Mouse (Mus musculus): ENCODE data around the gene Nup98.

Nup98 gene

GRCm38 (mm10) chr7:102117382-102117781, 92.6 kb downstream of the Nup98 start:
- no peak for DNase-seq (ENCODE audit: low spot score in 2 of 2)

- no peak for DNase-seq (ENCODE audit: low spot score in 2 of 2)
Observed at GRCm38 (mm10) chr7:102116579-102117331, 93.2 kb downstream of the Nup98 start, which contains the start of gene Chrna10. Gene Chrna10, minus strand, starts transcription at chr7:102116828.

- no peak for DNase-seq (ENCODE audit: low spot score in 2 of 2)
Observed at GRCm38 (mm10) chr7:102113151-102113729, 96.7 kb downstream of the Nup98 start.

- no peak for DNase-seq (ENCODE audit: low spot score in 2 of 2)
Observed at GRCm38 (mm10) chr7:102109746-102110145, 100.2 kb downstream of the Nup98 start.

- DNase-seq (ENCODE audit: low spot score in 2 of 2): no peak
Observed at GRCm38 (mm10) chr7:102109171-102109570, 100.8 kb downstream of the Nup98 start, which contains the start of gene Art5. Gene Art5, minus strand, starts transcription at chr7:102109489.

- no peak for DNase-seq (ENCODE audit: low spot score in 2 of 2)
Observed at GRCm38 (mm10) chr7:102108206-102108605, 101.8 kb downstream of the Nup98 start.

- DNase-seq (ENCODE audit: low spot score in 2 of 2): no peak
Observed at GRCm38 (mm10) chr7:102106700-102107141, 103.3 kb downstream of the Nup98 start.

GRCm38 (mm10) chr7:102104126-102104525, 105.8 kb downstream of the Nup98 start:
- no peak for DNase-seq (ENCODE audit: low spot score in 2 of 2)

DNA sequence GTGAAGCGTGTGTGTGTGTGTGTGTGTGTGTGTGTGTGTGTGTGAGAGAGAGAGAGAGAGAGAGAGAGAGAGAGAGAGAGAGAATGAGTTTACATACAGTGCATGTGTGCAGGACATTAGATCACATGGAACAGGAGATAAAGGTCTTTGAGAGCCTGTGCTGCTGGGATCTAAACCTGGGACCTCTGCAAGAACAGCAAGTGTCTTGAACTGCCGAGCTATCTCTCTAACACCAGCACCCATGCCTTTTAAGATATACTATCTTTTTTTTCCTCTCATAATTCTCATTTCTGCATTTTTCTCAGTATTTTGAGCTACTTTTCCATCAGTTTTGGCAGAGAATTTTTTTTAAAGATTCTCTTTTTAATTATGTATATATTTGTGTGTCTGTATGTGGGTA, 106.4 kb downstream of the Nup98 start:
- DNase-seq (ENCODE audit: low spot score in 2 of 2): no peak

DNA sequence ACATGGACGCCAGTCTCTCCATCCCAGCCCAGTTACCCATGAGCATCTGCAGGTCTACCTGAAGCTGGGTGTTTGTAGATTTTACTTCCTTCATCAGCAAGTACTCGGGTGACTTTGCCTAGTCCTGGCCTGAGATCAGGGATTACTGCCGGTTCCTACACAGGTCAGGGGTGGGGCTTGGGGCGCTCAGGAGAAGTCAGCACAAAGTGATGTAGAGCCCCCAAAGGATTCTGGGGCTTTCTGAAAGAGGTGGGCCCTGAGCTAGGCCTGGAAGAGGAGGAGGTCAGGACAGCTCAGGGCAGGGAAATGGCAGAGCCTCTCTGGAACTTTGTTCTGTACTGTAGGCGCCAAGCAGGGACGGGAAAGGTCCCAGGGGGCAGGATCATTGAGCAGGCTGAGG, 107.3 kb downstream of the Nup98 start:
- DNase-seq (ENCODE audit: low spot score in 2 of 2): no peak

DNA sequence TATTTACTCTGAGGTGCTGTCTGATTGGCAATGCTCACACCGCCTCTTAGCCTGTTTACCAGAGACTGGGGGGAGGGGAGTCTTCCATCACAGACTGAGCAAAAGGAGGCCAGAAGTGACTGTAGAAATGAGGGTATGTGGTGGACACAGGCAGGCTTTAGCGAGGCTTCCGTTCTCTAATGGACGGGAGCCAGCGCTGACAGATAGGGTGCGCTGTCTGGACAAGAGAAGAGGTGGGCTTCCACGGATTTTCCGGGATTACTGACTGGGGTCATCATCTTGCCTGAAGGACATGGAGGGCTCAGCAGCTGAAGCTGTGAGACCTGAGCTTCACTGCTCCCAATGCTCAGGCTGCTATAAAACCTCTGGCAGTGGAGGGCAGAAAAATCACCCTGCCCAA, 107.7 kb downstream of the Nup98 start:
- DNase-seq (ENCODE audit: low spot score in 2 of 2): no peak

- DNase-seq (ENCODE audit: low spot score in 2 of 2): no peak
Observed at GRCm38 (mm10) chr7:102101487-102101886, 108.5 kb downstream of the Nup98 start, which contains the start of gene Art1. Gene Art1, plus strand, starts transcription at chr7:102101743.

- no peak for DNase-seq (ENCODE audit: low spot score in 2 of 2)
Observed at GRCm38 (mm10) chr7:102100868-102101267, 109.1 kb downstream of the Nup98 start.

- DNase-seq (ENCODE audit: low spot score in 2 of 2): peak in 1 of 2 experiments; percentile 8
Observed at GRCm38 (mm10) chr7:102099760-102100661, 110.0 kb downstream of the Nup98 start.

DNA sequence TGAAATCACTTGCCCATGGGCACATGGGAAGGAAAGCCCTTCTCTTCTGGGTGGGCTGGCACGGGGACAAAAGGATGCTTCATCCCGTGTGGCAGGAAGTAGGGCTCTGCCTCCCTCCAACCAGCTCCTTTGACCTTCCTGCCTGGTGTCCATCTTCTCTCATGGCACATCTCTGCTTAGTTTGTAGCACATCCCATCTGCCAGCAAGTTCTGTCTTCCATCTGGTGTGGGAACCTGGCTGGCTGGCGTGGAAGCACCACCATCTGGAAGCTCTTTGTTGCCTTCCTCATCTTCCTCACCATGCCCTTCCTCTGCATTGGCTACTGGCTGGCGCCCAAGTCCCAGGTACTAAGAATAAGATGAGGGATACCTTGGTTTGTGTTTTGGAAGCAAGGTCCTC, 122.6 kb downstream of the Nup98 start:
- no peak for DNase-seq (ENCODE audit: low spot score in 2 of 2)

DNA sequence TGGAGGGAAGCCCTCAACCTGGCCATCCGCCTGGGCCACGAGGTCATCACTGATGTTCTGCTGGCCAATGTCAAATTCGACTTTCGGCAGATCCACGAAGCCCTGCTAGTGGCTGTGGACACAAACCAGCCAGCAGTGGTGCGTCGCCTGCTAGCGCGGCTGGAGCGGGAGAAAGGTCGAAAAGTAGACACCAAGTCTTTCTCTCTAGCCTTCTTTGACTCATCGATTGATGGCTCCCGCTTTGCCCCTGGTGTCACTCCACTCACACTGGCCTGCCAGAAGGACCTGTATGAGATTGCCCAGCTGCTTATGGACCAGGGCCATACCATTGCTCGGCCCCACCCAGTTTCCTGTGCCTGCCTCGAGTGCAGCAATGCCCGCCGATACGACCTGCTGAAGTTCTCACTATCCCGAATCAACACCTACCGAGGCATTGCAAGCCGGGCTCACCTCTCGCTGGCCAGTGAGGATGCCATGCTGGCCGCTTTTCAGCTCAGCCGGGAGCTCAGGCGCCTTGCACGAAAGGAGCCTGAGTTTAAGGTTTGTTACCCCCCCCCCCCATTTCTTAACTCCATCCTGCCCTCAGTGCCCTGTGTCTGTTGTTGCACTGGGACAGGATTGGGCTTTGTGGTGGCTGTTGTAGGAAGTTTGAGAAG, 125.8 kb downstream of the Nup98 start:
- no peak for DNase-seq (ENCODE audit: low spot score in 2 of 2)

DNA sequence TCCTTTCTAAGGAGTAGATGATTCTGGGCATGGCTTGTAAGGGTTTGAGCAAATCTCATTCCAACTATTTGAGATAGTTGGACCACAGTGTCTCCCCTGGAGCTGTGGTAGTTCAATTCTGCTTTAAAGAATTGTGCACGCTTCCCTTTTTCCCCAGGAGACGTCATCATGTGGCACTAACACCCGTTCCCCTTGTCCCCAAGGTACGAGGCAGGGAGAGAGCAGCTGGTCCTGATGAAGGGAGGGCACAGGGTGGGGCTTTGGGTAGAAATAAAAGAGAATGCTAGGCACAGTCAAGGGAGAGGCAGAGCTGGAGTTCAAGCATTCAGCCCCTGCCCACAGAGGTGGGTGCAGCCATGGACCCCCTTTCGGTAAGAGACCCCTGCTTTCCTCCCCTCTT, 127.2 kb downstream of the Nup98 start, which contains the start of gene Trpc2:
Gene Trpc2, plus strand, starts transcription at position 301 of the 400 bp plus-strand sequence.
- DNase-seq (ENCODE audit: low spot score in 2 of 2): no peak

GRCm38 (mm10) chr7:102081784-102082183, 128.2 kb downstream of the Nup98 start:
- DNase-seq (ENCODE audit: low spot score in 2 of 2): no peak

- no peak for DNase-seq (ENCODE audit: low spot score in 2 of 2)
Observed at GRCm38 (mm10) chr7:102080311-102080710, 129.7 kb downstream of the Nup98 start.

DNA sequence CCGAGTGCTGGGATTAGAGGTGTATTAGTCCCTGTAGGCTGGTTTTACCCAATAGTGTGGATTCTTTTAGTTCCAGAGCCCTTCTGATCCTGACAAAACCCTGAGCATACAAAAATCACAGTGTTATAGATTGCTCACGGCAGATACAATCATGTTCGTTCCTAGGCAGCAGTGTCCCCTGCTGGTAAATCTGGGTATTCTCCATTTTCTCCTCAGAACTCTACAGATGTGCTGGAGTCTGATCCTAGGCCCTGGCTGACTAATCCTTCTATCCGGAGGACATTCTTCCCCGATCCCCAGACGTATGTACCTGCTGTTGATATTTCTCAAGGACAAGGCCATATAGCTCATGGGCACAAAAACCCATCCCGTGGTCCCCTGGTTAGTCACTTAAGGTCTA, 131.5 kb downstream of the Nup98 start:
- DNase-seq (ENCODE audit: low spot score in 2 of 2): no peak

- DNase-seq (ENCODE audit: low spot score in 2 of 2): no peak
Observed at GRCm38 (mm10) chr7:102076714-102077296, 133.2 kb downstream of the Nup98 start.
